Mouse (Mus musculus): Measurements from ENCODE around the gene Psmg4. TPM values are rescaled to one million over a fixed set of nuclear protein-coding genes. Genes with fewer than 3 reads are reported as not detected.

The Psmg4 gene
- total and polyA plus RNA-seq, 3 experiments, result 121 to 161 TPM; not detected in 1

- Histone ChIP-seq H3K27me3 (ENCODE audit: control insufficient read depth in 1 of 2, insufficient read depth in 2 of 2, low read length in 2 of 2) (no peaks in the 10 kb centered on the region), H3K27ac (ENCODE audit: control insufficient read depth, low read depth, low read length) (no peak overlapping the region), H3K9ac (ENCODE audit: control insufficient read depth, low read depth, low read length, poor library complexity, severe bottlenecking) (no peak overlapping the region), H3K4me3 (ENCODE audit: control insufficient read depth in 1 of 2, insufficient read depth in 1 of 2, low read depth in 2 of 2, low read length in 2 of 2) (no peak overlapping the region), H3K9me3 (replicated peaks; ENCODE audit: insufficient read depth, low read length) (no peaks in the 10 kb centered on the region), H3K4me1 (ENCODE audit: control insufficient read depth in 1 of 2, insufficient read depth in 2 of 2, low read length in 2 of 2) (peaks cover 0 to 9% of the 10 kb centered on the region in 2 experiments; a peak in 1 of 4 replicates), H3K79me2 (ENCODE audit: control insufficient read depth, insufficient read depth, low read length, poor library complexity) (peaks cover 14% of the 10 kb centered on the region), H3K36me3 (ENCODE audit: control insufficient read depth in 1 of 2, insufficient read depth in 2 of 2, low read length in 2 of 2) (peaks cover 0 to 10% of the 10 kb centered on the region in 2 experiments; a peak in 1 of 4 replicates)
- TF ChIP-seq ZC3H11A (IDR thresholded peaks at IDR 0.05; ENCODE audit: low read depth, low read length), result no peak
- no peak for TF ChIP-seq POLR2AphosphoS2 (IDR thresholded peaks at IDR 0.05; ENCODE audit: low read length)
- no peak for TF ChIP-seq UBTF (IDR thresholded peaks at IDR 0.05; ENCODE audit: borderline replicate concordance, insufficient read depth, low read depth, low read length)
- TF ChIP-seq ELF1 (IDR thresholded peaks at IDR 0.05; ENCODE audit: low read depth, low read length), result no peak
- TF ChIP-seq GABPA (IDR thresholded peaks at IDR 0.05; ENCODE audit: low read depth, low read length), result no peak
- no peak for TF ChIP-seq POLR2AphosphoS5 (IDR thresholded peaks at IDR 0.05; ENCODE audit: borderline replicate concordance, low read depth, low read length)
- no peak for DNase-seq (ENCODE audit: low read depth, low spot score)
These were observed 2.8 kb upstream of the Psmg4 start for GRCm38 (mm10) chr13:34159926-34160325.

GRCm38 (mm10) chr13:34163304-34163975 is 676 bp downstream of the Psmg4 start:
- Histone ChIP-seq H3K36me3 (ENCODE audit: control insufficient read depth in 1 of 2, insufficient read depth in 2 of 2, low read length in 2 of 2) (peaks cover 0 to 10% of the 10 kb centered on the region in 2 experiments; a peak in 2 of 4 replicates), H3K4me1 (ENCODE audit: control insufficient read depth in 1 of 2, insufficient read depth in 2 of 2, low read length in 2 of 2) (peaks cover 0 to 9% of the 10 kb centered on the region in 2 experiments; a peak in 1 of 4 replicates), H3K79me2 (ENCODE audit: control insufficient read depth, insufficient read depth, low read length, poor library complexity) (peaks cover 14% of the 10 kb centered on the region), H3K4me3 (ENCODE audit: control insufficient read depth in 1 of 2, insufficient read depth in 1 of 2, low read depth in 2 of 2, low read length in 2 of 2) (peak overlapping the region; percentile 76 to 97), H3K27me3 (ENCODE audit: control insufficient read depth in 1 of 2, insufficient read depth in 2 of 2, low read length in 2 of 2) (no peaks in the 10 kb centered on the region), H3K9ac (ENCODE audit: control insufficient read depth, low read depth, low read length, poor library complexity, severe bottlenecking) (peak overlapping the region; percentile 74), H3K9me3 (replicated peaks; ENCODE audit: insufficient read depth, low read length) (no peaks in the 10 kb centered on the region), H3K27ac (ENCODE audit: control insufficient read depth, low read depth, low read length) (peak overlapping the region; percentile 51)
- no peak for DNase-seq (ENCODE audit: low read depth, low spot score)
- TF ChIP-seq MYB (IDR thresholded peaks at IDR 0.05; ENCODE audit: low read depth, low read length) (no peak), ZMIZ1 (IDR thresholded peaks at IDR 0.05; ENCODE audit: low read depth, low read length) (no peak), ETS1 (IDR thresholded peaks at IDR 0.05; ENCODE audit: low read depth, low read length) (no peak), E2F4 (IDR thresholded peaks at IDR 0.05; ENCODE audit: borderline replicate concordance, low read depth, low read length) (no peak), RCOR1 (IDR thresholded peaks at IDR 0.05; ENCODE audit: low read depth, low read length) (no peak), UBTF (IDR thresholded peaks at IDR 0.05; ENCODE audit: borderline replicate concordance, insufficient read depth, low read depth, low read length) (no peak), GABPA (IDR thresholded peaks at IDR 0.05; ENCODE audit: low read depth, low read length) (no peak), POLR2AphosphoS5 (IDR thresholded peaks at IDR 0.05; ENCODE audit: borderline replicate concordance, low read depth, low read length) (no peak), TAL1 (IDR thresholded peaks at IDR 0.05; ENCODE audit: low read length) (no peak), HCFC1 (IDR thresholded peaks at IDR 0.05; ENCODE audit: low read depth, low read length) (no peak), EP300 (IDR thresholded peaks at IDR 0.05; ENCODE audit: low read depth in 1 of 2, low read length in 2 of 2) (no peak), NRF1 (IDR thresholded peaks at IDR 0.05; ENCODE audit: insufficient read depth, low read depth, low read length, poor library complexity, severe bottlenecking) (no peak), USF1 (IDR thresholded peaks at IDR 0.05; ENCODE audit: low read depth, low read length) (peak; percentile 89), NELFE (IDR thresholded peaks at IDR 0.05; ENCODE audit: low read depth, low read length) (no peak), BHLHE40 (IDR thresholded peaks at IDR 0.05; ENCODE audit: borderline replicate concordance, low read depth, low read length) (peak; percentile 52; the same call in 1 of the 2 replicates), MAX (IDR thresholded peaks at IDR 0.05; ENCODE audit: low read length) (peak; percentile 67), POLR2AphosphoS2 (IDR thresholded peaks at IDR 0.05; ENCODE audit: low read length) (no peak), ZC3H11A (IDR thresholded peaks at IDR 0.05; ENCODE audit: low read depth, low read length) (no peak), MYC (IDR thresholded peaks at IDR 0.05; ENCODE audit: low read depth, low read length) (peak; percentile 78; the same call in 1 of the 2 replicates), SMC3 (IDR thresholded peaks at IDR 0.05; ENCODE audit: low read depth, low read length) (no peak), USF2 (IDR thresholded peaks at IDR 0.05; ENCODE audit: borderline replicate concordance in 1 of 2, insufficient read depth in 1 of 2, low read depth in 1 of 2, low read length in 2 of 2) (peak in 1 of 2 experiments; percentile 60; a peak in 2 of 4 replicates), KAT2A (conservative IDR thresholded peaks at IDR 0.05; ENCODE audit: low read depth, low read length) (no peak), JUND (IDR thresholded peaks at IDR 0.05; ENCODE audit: low read depth, low read length) (no peak), CTCF (IDR thresholded peaks at IDR 0.05 in 2 of 3, conservative IDR thresholded peaks at IDR 0.05 in 1 of 3; ENCODE audit: control insufficient read depth in 1 of 3, insufficient read depth in 1 of 3, low read depth in 2 of 3, low read length in 3 of 3, poor library complexity in 1 of 3, severe bottlenecking in 1 of 3) (no peak), SIN3A (IDR thresholded peaks at IDR 0.05; ENCODE audit: low read length) (no peak; the same call in none of the 2 replicates), POLR2A (IDR thresholded peaks at IDR 0.05; ENCODE audit: control insufficient read depth in 1 of 2, insufficient read depth in 1 of 2, low read depth in 1 of 2, low read length in 2 of 2, poor library complexity in 1 of 2) (peak in 1 of 2 experiments; percentile 5; a peak in 2 of 4 replicates), MAFK (IDR thresholded peaks at IDR 0.05; ENCODE audit: borderline replicate concordance, low read depth, low read length) (no peak), TBP (IDR thresholded peaks at IDR 0.05; ENCODE audit: low read depth, low read length) (no peak)

All from MEL (cell line).